Mouse (Mus musculus): ENCODE results near the gene Plekhm2.

Gene Plekhm2

DNA sequence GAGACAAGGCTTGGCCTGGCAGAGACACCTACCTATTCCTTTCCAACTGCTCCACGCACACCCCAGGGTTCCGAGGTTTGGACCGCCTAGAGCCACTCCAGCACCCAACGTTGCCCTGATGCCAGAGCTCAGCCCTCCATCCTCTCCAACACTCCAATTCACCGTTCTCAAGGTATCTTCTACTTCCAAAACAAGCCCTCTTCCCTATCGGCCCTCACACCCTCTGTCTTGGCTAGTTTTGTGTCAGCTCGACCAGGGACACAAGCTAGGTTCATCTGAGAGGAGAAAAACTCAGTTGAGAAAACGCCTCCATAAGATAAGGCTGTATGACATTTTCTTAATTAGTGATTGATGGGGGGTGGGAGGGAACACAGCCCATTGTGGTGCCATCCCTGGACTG is at the start of gene Plekhm2:
Gene Plekhm2, minus strand, starts transcription at position 101 of the 400 bp plus-strand sequence.
- DNase-seq (ENCODE audit: low read depth, low spot score): no peak

DNA sequence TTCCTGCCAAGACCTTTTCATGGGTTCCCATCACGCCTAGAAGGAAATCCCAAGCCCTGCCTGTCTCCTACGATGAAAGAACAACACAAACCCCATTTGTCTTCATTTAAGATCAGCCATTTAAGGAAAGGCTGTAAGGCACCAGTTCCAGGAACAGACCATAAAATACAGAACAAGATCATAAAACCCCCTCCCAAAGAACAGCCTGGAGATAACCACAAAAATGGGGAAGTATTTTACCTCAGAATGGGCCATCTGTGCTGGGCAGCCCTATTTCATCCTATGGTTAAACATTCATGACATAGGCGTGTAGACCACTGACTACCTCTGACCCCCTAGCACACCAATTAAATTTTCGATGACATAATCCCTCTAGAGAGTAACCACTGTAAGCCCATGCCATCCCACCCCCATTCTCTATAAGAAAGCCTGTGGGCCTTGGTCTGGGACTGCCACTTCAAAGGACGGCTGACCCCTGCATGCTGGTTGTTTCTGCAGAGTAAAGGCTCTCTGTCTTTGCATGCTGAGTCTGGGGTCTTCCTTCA is 49.0 kb upstream of the Plekhm2 start:
- no peak for DNase-seq (ENCODE audit: low read depth, low spot score)

DNA sequence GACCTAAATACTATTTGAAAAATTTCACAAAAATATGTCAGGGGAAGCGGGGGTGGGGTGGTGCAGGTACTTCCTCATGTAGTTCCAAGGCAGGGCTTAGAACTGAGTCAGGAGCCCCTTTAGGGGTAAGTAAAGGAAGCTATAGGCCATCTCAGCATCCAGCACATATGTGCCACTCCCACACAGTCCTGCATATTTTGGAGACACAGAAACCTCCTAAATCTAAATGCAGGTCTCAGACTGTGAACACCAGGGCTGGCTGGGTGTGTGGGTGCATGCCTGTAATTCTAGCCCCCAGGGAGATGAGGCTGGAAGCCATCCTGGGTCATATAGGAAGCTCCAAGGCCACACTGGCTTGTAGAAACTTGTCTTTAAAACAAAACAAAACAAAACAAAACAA is 46.6 kb upstream of the Plekhm2 start:
- no peak for DNase-seq (ENCODE audit: low read depth, low spot score)

DNA sequence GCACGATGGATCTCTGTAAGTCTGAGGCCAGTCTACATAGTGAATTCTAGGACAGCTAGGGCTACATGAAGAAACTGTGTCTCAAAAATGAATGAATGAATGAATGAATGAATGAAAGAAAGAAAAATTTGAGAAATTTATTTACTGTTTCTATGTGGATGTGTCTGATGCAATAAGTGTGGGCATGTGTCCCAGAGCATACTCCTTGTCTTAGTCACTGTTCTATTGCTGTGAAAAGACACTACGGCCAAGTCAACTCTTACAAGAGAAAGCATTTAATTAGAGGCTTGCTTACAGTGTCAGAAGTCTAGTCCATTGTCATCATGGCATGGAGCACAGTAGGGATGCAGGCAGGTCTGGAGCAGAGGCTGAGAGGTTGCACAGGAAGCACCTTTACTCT is 44.3 kb upstream of the Plekhm2 start:
- no peak for DNase-seq (ENCODE audit: low read depth, low spot score)

DNA sequence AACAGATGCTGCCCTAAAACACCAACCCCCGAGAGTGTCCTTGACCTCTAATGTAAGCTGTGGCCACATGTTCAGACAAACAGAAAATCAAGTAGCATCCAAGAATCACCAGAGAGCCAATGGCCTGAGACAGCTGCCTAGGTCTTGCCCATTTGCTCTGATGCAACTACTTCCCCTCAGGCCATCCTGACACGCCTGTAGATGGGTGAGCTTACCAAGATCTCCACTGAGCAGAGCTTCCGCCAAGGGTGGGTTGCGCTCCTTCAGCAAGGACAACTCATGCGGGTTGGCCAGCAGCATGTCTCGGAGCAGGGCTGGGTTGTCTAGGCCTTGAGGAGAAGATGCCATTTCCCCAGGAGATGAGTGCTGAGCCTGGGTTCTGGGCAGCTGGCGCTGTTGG is 43.3 kb upstream of the Plekhm2 start:
- no peak for DNase-seq (ENCODE audit: low read depth, low spot score)

DNA sequence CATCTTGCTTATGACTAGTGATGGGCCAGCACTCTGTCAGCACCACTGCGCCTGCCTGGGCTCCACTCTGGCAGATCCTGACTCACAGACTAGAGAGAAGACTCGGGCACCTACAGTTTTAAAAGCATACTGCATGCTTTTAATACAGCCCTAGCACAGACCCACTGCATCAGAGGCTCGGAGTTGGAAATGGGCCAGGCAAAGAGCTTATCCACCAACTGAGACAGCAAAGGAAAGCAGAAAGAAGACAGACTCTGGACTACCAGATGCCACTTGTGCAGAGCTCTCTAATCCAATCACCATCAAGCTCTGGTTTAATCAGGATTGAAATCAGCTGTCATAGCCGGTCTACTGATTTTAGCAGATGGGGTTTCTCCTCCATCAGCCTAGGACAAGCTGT is 40.6 kb upstream of the Plekhm2 start:
- no peak for DNase-seq (ENCODE audit: low read depth, low spot score)

DNA sequence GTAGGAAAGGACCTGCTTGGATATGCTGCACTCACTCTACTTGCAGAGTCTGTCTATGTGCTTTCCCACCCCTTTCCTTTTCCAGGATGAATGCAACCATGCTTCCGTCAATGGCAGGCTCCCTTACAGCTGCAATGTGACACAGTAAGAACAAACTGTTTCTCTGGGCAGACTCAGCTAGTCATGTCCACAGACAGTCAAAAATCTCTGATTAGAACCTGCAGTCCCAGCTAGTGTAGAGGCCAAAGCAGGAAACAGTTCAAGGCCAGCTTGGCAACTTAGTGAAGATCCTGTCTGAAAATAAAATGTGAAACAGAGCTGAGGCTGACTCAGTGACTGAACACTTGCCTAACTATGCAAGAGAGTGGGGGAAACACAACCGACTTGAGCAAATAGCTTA is 39.9 kb upstream of the Plekhm2 start:
- DNase-seq (ENCODE audit: low read depth, low spot score): no peak

DNA sequence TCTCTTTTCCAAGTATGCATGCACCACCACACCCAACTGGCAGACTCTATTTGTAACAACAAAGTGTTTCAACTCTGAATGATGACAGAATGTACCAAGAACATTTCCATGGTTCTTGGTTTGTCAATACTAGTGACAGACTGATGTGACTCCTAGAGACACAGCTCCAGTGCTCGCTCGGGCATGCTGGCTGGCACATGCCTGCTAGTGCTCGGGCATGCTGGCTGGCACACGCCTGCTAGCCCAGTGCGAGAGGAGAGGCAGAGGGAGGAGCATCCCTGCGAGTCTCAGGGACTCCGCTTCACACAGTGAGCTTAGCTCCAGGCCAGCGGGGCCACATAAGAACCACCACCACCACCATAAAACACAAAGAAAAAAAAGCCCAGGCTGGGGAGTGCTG is 30.0 kb upstream of the Plekhm2 start:
- DNase-seq (ENCODE audit: low read depth, low spot score): no peak

DNA sequence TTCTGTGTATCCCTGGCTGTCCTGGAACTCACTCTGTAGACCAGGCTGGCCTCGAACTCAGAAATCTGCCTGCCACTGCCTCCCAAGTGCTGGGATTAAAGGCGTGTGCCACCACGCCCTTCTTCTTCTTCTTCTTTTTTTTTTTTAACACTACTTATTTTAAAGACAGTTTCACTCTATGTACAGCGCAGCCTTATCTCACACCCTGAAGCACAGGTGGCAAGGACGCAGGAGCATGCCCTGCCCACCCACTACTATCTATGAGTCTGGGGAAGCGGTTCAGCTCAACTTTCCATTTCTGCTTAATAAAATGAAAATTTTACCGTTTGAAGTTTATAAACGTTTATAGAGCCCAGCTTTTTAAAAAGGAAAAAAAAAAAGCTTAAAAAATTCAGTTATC is 23.8 kb upstream of the Plekhm2 start:
- DNase-seq (ENCODE audit: low read depth, low spot score): no peak

DNA sequence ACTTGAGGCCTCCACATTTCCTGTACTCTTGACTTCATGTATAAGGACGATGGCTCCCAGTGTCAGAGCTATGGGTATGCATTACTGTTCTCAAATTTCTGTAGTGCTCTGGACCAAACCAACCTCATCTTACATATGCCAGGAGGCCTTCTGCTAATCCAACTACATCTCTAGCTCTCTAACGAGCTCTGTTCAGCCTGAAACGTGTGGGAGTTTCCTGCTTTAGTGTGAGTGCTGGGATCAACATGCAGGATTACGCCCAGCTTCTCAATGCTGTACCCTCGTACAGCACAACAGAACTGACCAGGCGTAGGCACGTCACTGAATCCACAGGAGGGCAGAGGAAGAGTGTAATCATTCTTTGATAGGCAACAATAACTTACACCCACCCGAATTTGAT is 21.8 kb upstream of the Plekhm2 start:
- DNase-seq (ENCODE audit: low read depth, low spot score): no peak

DNA sequence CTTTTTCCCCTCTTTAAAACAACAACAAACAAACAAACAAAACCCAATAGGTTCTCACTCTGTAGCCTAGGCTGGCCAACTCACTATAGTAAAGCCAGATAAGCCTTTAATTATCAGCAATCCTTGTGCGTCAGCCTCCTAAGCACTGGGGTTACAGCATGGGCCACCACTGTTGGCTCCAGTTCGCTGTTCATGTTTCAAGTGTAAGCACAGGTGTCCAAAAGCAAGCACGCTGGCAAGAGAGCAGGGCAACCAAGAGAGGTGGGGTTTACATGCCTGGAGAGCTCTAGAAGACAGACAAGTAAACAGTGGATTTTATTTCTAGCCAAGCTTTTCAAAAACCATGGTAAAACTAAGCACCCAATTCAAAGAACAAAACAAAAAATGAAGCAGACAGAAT is 21.4 kb upstream of the Plekhm2 start:
- DNase-seq (ENCODE audit: low read depth, low spot score): no peak

DNA sequence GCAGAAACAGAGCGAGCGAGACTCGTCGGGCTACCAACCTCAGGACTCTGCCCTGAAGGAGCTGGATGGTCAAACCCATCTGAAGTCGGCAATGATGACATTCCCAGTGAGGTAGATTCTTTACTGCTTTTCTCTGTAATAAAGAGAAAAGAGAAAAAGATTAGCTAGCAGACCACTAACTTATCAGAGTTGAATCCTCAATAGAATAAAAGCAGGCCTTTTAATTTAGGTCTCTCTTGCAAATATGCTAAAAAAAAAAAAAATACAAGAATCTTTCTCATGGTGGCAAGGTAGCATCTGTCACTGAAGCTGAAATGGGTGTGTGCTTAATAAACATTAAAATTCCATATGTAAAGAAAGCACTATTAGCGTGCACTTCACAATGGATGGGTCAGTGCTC is 20.8 kb upstream of the Plekhm2 start, which contains the start of gene Rsc1a1:
Gene Rsc1a1, minus strand, starts transcription at position 101 of the 400 bp plus-strand sequence.
- no peak for DNase-seq (ENCODE audit: low read depth, low spot score)

DNA sequence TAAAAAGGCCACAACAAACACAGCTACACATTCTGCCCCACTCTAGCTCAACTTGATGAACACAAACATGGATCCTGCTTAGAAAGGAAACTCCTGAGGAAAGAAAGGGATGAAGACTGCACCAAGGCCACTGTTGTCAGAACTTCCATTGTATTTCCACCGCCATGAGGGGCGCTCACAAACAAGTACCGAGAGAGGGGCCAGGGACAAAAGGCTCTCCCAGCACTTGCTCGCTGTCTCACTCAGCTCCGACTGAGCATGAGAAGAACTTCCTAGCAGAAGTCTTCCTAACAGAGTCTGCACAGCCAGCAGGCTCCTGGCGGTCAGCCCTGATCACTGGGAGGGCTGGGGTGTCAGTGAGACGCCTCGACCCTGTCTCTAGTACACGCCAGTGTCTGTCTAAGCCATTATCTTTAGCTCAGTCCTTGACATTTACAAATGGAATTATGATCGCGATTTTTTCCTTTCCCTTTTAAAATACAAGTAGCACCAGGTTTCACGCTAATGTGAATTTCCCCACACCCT is 18.1 kb upstream of the Plekhm2 start:
- no peak for DNase-seq (ENCODE audit: low read depth, low spot score)

DNA sequence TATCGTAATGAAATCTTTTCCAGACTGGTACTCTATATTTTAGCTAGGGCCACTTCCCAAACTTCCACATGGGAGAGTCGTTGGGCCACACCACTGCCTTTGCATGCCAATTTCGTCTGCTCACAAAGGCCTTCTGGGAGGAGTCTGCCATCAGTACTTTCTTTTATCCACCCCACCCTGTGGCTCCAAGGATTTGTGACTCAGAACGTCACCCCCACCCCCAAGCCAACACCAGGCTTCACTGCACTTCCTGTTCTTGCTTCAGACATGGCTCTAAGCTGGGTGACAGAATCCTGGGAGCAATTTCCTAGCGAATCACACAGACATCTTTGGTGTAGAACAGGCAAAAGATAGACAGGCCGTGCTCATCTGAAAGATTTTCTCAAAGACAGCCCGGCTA is 17.1 kb upstream of the Plekhm2 start:
- no peak for DNase-seq (ENCODE audit: low read depth, low spot score)

DNA sequence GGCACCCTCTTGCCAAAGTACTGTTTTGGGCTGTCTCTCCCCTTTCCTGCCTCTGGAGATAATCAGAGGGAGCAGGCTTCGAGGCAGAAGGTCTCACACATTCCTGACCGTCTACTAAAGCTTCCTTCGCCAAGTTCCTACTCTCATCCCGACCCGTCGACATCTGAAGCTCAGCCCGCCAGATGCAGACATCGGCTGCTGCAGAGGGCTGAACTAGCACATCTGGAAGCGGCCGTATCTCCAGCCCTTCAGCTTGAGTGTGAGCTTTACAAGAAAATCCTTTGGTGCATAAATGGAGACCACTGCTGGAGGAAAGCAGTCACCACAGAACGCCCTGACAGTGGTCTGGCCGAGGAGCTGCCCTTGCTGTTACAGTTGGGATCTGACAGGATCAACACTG is 16.2 kb upstream of the Plekhm2 start:
- DNase-seq (ENCODE audit: low read depth, low spot score): no peak

DNA sequence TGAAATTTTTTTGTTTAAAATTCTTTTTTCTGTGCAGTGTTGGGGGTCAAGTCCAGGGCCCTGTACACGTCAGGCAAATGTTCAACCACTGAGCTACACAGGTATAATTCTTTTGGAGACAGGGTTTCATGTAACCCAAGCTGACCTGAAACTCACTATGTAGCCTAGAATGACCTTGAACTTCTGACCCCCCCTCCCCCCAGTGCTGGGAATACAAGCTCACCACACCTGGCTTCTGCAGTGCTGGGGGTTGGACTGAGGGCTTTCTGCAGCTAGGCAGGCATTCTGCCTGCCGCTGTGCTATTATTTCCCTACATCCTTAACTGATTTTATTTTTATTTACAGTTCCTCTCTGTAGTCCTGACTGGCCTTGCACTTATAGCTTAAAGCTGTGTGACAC is 14.3 kb upstream of the Plekhm2 start:
- DNase-seq (ENCODE audit: low read depth, low spot score): no peak

DNA sequence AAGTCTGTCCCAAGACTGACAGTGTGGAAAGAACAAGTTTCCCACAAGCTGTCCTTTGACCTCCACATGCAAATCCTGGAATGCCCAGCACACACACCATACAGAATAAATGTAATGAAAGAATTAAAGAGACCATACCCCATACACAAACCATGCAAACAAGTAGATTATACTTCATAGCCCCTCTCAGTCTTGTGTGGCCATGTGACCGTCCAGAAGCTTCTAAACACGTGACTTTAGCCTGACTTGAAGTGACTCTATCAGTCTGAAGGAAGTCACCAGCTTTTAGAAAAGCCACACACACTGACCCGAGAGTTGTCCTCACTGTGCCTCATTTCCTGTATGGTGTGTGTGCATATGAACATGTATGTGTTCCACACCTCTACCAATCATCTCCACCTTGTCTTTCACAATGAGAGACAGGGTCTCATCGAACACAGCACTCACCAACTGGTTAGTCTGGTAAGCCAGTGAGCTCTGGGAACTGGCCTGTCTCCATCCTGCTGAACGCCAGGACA is 11.8 kb upstream of the Plekhm2 start:
- DNase-seq (ENCODE audit: low read depth, low spot score): no peak

DNA sequence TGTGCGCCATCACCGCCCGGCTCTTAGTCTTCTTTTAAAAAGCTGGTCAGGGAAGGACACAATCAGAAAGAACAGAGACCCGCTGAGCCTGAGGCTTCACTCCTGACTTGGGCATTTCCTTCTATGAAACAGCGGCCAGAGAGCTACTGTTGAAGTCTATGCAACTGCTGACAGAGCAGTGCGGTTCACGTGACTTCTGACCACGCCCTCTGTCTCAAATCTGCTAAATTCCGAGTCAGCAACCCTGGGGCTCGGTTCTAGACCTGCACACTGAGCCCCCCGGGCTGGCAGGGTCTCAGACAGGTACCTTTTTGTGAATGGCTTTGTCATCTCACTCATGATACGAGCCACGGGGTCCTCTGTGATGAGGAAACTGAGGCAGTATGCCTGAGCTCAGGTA is 7.6 kb upstream of the Plekhm2 start:
- no peak for DNase-seq (ENCODE audit: low read depth, low spot score)

DNA sequence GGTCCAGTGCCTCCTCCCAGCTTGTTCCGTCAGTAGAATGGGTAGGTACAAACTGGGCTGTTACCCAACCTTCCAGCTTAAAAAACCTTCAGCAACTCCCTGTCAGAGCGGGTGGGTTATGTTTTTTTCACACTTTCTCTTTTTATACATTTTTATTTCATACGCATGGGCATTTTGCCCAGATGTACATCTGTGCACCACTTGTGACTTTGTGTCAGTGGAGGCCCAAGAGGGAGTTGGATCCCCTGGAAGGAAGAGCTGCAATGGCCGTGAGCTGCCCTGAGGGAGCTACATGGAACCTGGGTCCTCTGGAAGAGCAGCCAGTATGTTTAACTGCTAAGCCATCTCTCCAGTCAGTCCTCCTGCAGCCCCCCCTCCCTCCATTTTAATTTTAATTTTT is 6.7 kb upstream of the Plekhm2 start:
- DNase-seq (ENCODE audit: low read depth, low spot score): no peak

DNA sequence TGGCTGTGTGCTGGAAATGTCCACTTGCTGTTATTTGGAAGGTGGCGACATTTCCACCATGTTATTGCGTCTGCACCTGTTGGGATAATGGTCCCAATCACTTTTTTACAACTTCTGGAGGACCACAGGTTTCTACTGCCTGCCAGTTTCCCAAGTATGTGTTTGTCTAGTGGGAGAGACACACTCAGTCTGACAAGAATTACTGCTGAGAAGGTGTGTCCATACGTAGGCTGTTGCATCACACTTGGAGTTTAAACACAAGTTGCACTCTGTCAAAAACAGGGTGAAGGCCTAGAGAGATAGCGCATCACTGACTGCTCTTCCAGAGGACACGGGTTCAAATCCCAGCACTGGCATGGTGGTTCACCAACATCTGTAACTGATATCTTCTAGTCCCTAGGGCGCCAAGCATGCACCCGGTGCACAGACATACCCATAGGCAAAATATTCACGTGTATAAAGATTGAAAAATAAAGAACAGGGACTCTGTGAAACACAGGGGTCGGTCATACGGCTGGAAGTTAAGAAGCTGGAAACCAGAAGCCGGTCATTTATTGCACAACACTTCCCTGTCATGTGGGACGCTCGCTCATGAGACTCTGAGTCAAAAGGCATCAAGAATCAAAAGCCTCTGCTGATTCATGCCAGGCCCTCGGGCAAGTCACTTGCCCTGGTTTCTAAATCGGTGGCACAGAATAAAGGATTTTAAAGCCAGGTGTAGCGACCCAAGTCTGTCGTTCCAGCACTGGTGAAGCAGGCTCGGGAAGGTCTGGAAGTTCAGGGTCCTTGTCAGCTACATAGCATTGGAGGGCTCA is 5.4 kb upstream of the Plekhm2 start:
- DNase-seq (ENCODE audit: low read depth, low spot score): no peak

DNA sequence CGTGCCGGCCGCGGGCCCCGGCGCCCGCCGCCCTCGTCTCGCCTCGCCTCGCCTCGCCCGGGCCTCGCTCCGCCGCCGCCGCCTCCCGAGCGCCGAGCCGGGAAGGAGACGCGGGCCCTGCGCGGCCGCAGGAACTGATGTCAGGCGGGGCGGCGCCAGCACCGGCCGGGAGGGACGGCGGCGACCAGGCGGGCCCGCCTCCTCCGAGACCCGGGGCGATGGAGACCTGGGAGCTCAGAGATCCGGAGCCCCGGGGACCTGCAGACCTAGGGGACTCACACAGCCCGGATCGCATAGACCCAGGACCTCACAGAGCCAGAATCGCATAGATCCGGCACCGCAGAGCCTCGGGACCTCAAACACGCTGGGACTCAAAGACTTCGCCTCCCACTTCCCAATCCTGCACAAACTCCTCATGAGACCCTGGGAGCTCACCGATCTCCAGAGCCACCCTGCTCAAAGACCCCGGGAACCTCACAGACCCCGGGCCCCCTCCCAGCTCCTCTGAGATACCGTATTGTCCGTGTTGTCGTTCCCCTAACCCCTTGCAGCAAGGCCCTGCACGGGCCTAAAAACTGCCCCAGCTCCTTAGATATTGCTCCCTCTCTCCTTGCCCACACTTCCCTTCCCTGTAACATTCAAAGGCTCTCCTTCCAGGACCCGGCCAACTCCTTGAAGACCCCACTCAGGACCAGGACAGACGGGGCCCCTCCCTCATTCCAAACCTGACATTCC is 521 bp downstream of the Plekhm2 start:
- peak; percentile 52 for DNase-seq (ENCODE audit: low read depth, low spot score)
